Mouse (Mus musculus) A20 (cell line): Measurements from ENCODE around the gene Pgm5.
A peak's percentile ranks its signal among the peaks of the same experiment; 100 is the strongest.

Experiments used
- DNase-seq: peaks from one replicate; pipeline ENCODE4 v3.0.0-alpha.2; 2011; ENCODE audit warnings: low read depth, low spot score

Gene Pgm5

DNA sequence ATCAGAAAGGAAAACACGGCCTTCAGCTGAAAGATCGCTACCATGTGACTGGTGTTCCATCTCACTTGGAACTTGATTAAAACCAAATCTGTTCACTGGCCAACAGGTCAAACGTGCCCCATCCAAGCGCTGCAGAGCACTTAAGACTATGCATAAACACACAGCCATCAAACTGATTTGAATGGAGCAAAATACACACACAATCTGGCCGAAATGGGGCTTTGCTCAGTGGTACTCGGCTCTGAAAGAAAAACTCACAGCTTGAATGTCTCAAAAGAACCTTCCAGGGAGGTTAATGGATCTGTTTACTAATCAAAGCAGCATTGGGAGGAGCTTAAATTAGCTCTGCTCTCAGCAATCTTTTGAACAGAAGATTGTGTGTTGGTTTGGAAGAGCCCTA is 81.7 kb downstream of the Pgm5 start:
- no peak for DNase-seq

DNA sequence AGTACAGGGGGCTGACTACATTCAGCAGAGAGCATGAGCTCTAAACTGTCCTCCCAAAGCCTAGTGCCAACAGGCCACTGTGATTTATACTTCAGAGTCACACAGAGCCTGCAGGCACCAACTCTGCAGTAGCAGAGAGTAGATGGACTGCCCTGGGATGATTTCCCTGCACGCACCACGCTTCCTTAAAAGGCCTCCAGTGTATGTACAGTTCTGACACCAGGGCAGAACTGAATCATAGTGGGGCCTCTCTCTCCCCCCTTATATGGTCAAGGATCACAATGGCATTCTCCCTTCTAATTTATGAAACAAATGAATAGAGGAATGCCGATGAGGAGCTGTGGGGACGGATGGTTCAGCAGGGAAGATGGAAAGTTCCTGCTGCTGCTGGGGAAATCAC is 91.3 kb downstream of the Pgm5 start:
- DNase-seq: no peak

DNA sequence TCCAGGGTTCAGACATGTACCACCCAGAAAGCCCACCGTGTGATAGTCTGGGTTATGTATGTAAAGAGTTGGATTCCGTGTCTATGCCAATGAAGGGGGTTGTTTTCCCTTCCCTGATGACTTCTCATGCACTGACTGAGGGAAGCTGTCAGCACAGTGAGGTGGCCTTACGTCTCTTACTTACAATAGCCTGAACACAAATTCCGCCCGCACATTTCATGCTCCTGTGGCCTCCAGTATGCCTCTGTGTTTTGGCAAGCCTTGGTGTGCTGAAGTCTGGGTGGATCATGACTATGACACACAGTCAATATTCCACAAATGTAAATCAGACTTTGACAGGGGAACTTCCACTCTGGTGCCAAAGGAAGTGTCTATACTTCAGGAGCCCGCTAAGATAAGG is 94.3 kb downstream of the Pgm5 start:
- DNase-seq: no peak

DNA sequence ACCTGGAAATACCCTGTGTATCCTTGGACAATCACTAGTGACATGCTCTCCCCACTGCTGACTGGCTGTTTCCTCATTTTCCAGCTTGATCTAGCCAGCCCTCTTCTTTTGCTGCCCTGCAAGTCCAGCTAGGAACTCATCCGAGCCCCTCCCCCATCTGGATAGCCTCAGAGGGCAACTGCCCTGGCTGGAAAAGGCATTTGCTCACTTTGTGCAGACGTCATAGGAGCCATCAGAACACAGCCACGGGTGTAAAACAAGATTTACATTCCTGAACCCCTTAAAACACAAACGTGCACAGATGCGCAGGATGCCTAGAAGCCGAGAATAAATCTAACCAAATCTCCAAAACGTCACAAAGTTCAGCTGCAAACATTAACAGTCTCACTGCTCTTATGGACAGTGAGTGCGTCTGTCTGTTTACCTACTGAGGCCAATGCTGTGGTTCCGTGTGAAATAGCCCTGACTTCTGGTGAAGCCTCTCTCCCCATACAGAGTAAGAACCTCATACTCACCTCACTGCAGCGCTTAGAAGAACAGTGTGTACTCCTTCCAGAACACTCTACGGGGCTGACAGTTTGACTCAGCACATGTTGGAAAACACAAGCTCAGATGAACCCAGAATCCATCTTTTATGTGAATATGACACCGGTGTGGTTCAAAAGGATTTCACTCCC is 99.0 kb downstream of the Pgm5 start:
- DNase-seq: no peak

DNA sequence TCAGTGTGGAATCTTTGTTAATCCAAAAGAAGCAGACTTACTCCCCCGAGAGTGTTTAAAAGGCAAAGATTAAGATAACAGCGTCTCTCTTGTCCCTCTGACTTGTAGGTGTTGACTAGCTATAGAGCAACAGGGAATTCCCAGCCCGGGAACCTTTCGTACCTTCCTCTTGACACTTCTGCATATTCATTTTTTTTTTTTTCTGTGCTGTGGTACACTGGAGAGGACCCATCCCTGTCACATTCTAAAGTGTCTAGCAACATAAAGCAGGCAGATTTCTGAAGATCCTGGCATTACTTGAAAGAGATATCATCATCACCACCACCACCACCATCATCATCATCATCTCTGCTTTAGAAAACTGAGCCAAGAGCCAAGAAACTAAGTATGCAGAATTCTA is 105.0 kb downstream of the Pgm5 start:
- DNase-seq: peak; percentile 11

DNA sequence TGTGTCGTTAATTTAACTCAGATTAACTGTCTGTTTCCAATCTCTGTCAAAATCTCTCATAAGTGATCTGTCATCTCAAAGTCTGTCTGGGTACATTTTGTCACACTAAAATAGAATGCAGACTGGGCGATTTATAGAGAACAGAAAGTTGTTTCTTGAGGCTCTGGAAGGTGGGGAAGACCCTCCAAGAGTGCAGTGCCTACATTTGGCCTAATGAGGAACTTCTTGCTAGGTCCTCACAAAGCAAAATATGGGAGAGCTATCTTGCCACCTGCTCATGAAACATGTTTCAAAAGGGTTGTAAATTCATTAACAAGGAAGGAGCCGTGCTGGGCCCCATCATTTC is 107.2 kb downstream of the Pgm5 start:
- no peak for DNase-seq

DNA sequence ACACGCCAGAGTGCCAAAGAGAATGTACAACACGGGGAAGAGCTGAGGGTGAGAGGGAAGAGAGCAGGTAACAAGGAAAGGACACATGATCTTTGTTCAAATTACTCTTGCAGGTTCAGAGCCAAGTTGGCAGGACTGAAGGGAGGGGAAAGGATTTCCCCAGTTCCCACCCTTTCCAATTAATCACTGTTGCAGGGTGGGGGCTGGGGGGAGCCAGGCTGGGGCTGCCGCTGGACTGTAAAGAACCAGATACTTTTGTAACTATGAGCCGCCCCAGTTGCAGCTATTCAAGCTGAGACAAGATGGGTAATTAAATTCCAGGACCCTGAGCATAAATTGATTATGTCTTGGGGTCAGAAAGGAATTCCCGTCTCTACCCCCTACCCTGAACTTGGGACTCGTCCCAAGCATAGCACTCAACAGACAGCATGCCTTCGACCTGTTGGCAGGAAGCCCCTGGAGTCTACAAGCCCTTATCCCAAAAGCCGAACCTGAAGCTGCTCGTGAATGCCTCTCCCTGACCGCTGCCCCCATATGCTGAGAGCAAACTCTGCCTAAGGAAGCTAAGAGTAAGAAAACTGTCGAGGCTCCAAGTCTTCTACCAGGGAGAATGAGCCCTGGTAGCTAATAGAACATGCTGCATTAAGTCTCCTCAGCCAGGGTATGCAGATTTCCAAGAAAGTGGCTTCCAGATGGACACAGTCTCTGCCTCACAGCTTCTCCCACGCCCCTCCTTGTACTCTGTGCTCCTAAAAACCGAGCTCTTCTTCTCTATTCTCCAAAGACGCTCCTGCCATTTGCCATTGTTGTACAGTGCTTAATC is 107.8 kb downstream of the Pgm5 start:
- no peak for DNase-seq

DNA sequence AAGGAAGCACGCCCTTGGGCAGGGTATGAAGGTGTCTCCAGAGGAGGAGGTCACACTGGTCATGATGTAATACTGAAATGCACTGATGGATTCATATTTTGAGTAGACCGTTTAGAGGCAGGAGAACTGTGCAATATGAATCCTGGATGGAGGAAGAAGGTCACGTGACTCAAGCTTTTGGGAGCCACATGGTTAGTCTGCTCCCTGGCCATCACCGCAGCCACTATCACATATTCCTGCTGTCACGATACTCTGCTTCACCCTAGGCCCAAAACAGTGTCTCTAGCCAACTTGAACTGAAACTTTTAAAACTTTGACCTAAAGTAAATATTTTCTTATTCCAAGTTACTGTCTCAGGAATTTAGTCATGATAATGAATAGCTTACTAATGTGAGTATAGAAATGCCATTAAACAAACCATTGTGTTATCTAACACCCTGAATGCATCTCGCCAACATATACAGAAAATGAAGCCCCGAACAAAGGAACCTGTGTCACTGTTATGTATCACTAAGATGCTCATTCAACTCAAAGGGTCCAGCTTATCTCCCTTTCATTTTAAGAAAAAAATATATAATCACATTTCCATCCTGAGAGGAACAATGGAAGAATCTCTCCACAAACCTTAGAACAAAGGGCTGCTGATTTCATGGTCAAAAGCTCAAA is 108.6 kb downstream of the Pgm5 start:
- no peak for DNase-seq

DNA sequence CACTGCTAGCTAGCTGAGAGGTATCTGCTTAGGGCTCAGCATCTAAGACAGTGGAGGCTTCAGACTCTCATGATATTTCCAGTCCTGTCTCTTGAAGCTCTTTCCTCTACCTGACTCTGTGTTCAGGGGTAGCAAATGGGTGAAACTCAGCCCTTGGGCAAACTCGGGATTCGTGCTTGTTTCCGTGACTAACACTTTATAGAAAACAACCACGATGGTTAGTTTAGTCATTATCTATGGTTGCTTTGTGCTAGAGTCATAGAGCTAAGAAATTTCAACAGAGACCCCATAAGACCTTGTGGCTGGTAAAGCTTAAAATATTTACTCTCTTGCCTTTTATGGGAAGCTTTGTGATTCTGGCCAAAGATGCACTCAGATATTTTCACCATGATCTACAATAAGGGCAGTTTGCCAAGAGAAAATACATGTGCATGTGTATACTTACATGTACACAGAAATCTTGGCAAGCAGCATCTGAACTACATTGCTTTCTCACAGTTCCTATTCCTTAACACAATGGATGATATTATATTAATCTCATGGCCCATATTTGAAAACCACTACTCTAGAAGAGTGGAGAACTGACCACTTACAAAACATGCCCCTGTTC is 115.3 kb downstream of the Pgm5 start:
- no peak for DNase-seq

DNA sequence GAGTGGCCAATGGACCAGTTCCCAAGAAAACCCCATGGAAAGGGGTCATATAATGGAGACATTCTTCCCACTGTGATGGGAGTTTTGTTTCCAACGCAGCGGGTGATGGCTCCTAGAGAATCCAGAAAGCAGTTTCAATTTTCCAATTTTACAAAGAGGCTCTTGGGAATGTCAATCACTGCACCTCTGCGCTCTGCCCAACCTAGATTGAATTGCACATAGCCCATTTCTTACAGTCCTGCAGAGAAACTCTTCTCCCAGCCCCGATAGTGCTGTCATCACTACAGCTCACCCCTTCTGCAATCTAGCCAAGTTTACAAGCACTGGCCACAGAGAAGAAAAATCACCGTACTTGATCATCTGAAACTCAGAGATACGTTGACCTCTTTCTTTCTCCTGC is 119.0 kb downstream of the Pgm5 start:
- no peak for DNase-seq

DNA sequence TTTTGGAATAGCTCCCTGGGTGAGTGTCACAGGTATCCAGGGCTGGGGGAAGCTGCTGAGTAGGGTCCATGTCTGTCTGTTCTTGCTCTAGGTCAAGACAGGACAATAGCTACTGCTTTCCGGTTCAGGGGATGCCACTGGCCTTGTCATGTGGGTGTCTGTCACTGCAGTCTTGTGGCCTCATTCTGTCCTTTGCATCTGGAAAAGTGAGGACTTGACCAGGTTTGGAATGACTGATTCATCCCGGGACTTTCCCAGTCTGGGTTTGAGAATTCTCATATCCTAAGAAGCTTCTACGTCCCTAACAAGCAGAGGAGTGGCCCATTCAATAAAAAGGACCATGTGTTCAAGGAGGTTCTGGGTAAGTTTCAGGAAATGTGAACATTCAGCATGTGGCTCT is 122.9 kb downstream of the Pgm5 start:
- no peak for DNase-seq

DNA sequence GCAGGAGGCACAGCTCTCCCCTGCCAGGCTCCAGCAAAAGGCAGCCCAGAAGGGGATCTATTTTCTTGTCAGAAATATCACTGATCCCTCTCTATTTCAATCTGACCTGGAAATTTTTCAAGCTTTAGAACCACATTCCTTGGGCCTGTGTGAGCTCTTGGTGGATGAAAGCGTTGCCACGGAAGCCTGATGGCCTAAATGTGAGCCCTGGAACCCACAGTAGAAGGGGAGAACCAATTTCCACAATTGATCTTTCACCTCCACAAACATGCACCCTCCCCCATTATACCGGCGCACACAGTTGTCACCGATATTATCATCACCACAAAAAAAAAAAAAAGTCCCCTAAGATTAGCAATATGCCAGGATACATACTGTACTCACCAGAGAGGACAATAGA is 123.6 kb downstream of the Pgm5 start:
- no peak for DNase-seq

DNA sequence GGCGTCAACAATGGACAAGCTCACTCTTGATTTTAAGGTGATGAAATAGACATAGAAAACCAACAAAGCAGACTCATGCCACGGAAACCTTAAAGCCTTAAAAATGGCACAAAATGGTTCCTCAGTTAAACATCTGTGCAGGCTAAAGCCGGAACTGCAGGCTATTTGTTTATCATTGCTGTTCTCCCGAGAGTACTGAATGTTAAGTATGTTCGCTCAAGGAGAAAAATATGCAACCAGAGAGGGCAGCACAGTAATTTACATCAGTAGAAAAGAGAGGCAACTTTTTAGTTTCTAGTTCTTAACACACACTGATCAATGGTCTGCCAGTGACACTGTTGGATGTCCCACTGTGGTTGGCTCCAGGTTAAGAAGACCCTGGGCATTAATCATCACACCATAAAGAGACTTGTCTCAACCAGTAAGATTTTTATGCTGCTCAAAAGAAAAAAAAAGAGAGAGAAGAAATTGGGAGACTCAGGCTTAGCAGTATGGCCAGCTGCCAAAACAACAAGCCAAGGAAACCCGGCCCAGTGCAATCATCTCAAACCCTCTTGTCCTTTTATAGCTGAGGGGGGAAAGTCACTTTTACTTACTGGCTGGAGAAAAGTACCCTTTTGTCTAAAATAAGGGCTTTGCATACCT is 126.0 kb downstream of the Pgm5 start:
- DNase-seq: peak; percentile 17

DNA sequence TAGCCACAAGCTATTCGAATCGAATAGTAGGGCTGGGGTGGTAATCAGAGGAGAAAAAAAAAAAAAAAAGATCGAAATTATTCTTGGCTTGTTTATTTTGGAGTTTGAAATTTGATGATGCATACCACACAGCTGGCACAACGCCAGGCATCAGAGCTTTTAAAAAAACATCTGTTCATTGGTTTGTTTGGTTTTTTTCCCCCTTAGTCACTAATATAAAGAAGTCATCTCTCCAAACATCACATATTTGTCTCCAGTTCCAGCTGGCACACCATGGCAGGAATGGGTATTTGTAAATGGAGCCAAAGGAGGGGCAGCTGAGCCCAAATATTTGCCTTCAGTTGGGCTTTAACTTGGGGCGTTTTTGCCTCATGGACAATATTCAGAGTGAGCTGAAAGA is 131.0 kb downstream of the Pgm5 start:
- no peak for DNase-seq

DNA sequence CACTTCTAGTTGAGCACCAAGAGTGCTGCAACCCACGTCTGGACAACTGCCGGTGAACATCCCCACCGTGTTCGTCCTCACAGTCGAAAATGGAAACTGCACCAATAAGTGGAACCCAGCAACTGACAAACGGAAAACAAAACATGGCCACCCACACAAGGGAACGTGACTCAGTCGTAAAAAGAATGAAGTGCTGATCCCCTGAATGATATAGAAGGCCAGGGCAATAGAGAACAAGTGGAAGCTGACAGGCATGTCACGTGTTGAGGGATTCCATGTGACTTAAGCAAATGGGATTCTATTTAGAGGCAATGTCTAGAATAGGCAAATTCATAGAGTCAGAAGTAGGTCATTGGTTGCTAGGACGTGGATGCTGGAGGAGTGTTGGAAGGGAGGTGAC is 137.3 kb downstream of the Pgm5 start:
- no peak for DNase-seq

DNA sequence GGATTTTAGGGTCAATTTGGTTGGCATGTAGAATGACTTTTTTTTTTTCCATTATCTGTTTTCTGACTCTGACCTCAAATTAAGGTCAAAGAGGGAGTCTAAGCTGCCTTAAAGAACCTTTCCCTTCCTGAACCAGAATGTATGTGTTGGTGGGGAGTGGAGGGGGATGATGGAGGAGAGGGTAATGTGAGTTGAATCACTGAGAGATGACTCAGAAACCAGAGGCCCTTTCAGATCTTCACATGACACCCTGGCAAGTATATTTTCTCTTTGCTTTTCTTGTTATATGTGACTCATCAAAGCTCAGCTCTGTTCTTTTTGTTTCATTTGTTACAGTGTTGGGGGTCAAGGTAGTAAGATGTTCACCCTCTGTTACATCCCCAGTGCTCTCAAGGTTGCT is 141.2 kb downstream of the Pgm5 start:
- no peak for DNase-seq

DNA sequence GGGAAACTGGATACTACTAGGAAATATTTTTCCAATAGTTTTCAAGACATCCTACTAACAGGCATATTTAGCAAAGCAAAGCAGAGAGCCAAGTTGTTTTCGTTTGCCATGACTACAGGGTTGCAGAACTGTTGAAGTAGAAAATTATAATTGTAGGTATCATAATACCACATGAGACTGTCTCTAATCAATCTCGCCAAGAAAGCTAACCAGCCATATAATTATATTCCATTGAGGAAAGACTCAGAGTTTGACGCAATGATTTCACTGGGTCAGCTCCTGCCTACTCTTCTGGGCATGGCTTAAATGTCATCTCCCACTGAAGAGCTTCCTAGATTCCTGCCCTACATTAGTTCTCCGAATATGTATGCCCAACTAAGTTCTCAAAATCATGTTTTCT is 142.2 kb downstream of the Pgm5 start:
- no peak for DNase-seq

DNA sequence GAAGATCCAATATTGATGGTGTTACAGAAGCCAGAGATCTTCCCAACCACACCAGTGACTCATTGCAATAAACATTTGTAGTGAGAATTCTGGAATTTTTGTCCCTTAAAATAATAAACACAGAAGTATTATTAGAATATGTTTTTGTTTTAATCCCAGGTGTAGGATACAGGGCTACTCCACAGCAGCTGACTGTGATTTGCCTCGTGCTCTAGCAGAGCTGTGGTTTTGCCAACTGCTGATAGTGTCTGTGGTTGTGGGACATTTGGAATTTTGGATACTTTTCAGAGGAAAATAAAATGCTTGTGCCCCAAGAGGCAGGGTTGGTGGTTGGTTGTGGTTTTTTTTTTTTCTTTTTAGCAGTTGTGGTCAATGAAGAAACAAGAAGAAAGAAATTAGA is 143.6 kb downstream of the Pgm5 start:
- DNase-seq: no peak

DNA sequence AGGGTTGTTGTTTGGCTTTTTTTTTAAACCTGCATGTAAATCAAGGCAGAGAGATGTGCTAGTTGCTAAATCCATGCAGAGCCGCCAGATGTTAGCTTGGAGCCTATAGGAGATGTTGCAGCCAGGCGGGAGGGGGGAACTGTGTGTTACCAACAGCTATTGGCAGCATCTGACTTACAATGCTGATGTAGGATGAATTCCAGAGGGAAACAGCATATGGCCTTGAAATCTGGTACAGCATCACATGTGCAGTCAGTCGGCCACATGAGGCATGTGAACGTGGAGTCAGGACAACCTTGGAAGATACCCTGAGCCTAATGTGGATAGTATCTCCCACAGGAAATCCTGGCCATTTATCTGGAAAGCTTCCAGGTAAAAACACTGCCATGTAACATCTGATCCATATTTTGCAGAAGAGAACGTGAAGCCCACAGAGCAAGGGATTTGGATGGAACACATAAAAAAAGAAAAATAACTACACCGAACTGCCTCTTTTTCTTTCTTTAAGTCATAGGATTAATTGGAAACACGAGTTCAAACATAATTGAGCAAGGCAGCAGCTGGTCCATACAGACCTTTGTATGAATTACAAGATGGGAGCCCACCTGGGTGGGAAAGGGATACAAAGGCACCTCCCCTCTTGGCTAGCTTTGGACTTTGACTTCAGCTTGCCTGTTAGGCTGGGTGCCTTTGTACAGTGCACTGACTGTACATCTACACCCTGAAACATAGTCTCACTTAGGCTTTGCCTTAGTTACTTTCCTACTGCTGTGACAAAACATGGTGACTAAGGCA is 145.2 kb downstream of the Pgm5 start:
- DNase-seq: no peak

DNA sequence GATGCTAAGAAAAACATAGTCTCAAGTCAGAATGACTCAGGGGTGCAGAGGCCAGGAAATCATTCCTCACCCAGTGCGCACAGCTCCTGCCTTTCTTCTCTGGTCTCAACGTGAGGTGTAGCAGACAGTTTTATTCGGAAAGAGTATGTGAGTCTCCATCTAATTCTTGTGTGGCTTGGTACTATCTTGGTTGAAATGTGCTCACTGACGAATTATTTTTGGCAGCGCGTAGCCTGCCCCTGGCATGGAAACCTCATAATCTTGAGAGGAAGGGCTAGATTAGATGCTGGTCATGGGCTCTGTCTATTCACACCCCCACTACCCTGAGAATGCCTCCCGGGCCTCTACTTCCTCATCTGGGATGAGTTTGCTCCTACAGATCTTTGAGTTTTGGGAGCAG is 153.6 kb downstream of the Pgm5 start:
- no peak for DNase-seq
